Comparison of ENCODE assay signal across 8 mouse cellular contexts in the genomic region with DNA sequence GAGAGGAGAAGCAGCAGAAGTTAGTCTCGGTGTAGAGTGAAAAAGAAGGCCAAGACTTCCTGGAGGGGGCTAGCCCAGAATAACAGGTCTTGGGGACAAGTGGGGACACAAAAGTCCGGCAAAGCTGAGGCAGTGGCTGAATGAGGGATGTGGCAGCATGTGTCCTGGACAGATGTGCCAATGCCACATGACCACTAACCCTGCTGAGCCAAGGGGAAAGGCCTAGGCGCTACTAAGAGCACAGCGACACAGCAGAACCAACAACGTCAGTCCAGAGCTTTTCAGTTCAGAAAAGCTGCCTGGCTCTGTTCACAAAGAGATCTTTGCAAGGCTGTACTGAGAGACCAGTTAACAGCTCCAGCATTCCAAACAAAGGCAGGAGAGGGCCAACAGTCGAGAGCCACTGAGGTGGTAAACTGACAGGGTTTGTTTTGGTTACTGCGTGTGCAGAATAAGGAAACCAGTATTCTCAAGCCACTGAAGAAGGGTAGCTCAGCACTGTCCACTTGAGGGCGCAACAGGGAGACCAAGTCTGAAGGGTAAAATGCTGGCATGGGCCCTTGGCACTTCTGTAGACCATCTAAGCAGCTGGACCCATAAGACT. TPM values are rescaled to one million over a fixed set of nuclear protein-coding genes. Genes with fewer than 3 reads are reported as not detected.
DNase-seq lines count a peak whose midpoint lies in the region; ATAC-seq and TF ChIP-seq lines count a peak whose summit lies in the region.

No protein-coding gene starts in this region.

- WGBS in kidney, postnatal 0 days: 78% methylated on average over 8 of the region's 8 CpGs
- WGBS in embryonic facial prominence, embryonic 10.5 days: 74% methylated on average over 8 of the region's 8 CpGs
- WGBS in heart, postnatal 0 days: 49% methylated on average over 8 of the region's 8 CpGs

- no peaks in the 10 kb centered on the region for H3K9me3 ChIP-seq in kidney, postnatal 0 days (replicated peaks; ENCODE audit: low read length)
- no peaks in the 10 kb centered on the region for H3K9me3 ChIP-seq in embryonic facial prominence, embryonic 10.5 days
- H3K9me3 ChIP-seq in heart, postnatal 0 days (replicated peaks; ENCODE audit: control insufficient read depth, low read length): no peaks in the 10 kb centered on the region

- no peak overlapping the region for H3K4me2 ChIP-seq in kidney, postnatal 0 days (ENCODE audit: low read length)
- no peak overlapping the region for H3K4me2 ChIP-seq in heart, postnatal 0 days (ENCODE audit: low read depth, low read length)

- H3K36me3 ChIP-seq in kidney, postnatal 0 days (ENCODE audit: insufficient read depth, low read length): no peaks in the 10 kb centered on the region
- H3K36me3 ChIP-seq in embryonic facial prominence, embryonic 10.5 days (replicated peaks): 0 out of 2 replicates have a peak, but pooled peaks cover 11% of the 10 kb centered on the region
- H3K36me3 ChIP-seq in heart, postnatal 0 days (replicated peaks; ENCODE audit: control insufficient read depth, insufficient read depth, low read length): peaks cover 9% of the 10 kb centered on the region

- H3K27ac ChIP-seq in kidney, postnatal 0 days: no peak overlapping the region
- peak overlapping the region; percentile 1; the same call in 1 of the 2 replicates for H3K27ac ChIP-seq in embryonic facial prominence, embryonic 10.5 days (replicated peaks)
- H3K27ac ChIP-seq in heart, postnatal 0 days (ENCODE audit: low read depth): peak overlapping the region; percentile 86

- H3K4me1 ChIP-seq in kidney, postnatal 0 days (replicated peaks; ENCODE audit: insufficient read depth, low read length): peaks cover 10% of the 10 kb centered on the region; the same call in 1 of the 2 replicates
- H3K4me1 ChIP-seq in embryonic facial prominence, embryonic 10.5 days: peaks cover 42% of the 10 kb centered on the region
- peaks cover 47% of the 10 kb centered on the region for H3K4me1 ChIP-seq in heart, postnatal 0 days (ENCODE audit: control insufficient read depth, insufficient read depth)

- H3K27me3 ChIP-seq in kidney, postnatal 0 days (ENCODE audit: insufficient read depth, low read length): no peaks in the 10 kb centered on the region
- no peaks in the 10 kb centered on the region for H3K27me3 ChIP-seq in embryonic facial prominence, embryonic 10.5 days (replicated peaks; ENCODE audit: low read depth, poor library complexity, severe bottlenecking)
- H3K27me3 ChIP-seq in heart, postnatal 0 days (ENCODE audit: control insufficient read depth, insufficient read depth, low read length): no peaks in the 10 kb centered on the region

- DNase-seq in kidney, postnatal 0 days (ENCODE audit: low spot score): no peak
- DNase-seq in kidney, postnatal 10 days: no peak
- DNase-seq in embryonic facial prominence, embryonic 10.5 days (ENCODE audit: low spot score): no peak
- no peak for DNase-seq in heart, postnatal 0 days (ENCODE audit: low spot score)
- peak; percentile 51 for DNase-seq in lung, postnatal 25 days (ENCODE audit: low spot score)
- DNase-seq in testis, postnatal 10 days (ENCODE audit: low spot score): no peak
- no peak for DNase-seq in embryo, embryonic 10.5 days (ENCODE audit: low spot score)
- DNase-seq in urinary bladder, adult 2 months (ENCODE audit: low spot score): no peak

- ATAC-seq in kidney, postnatal 0 days (replicated peaks; ENCODE audit: low FRiP score, low read depth): no peak
- no peak for ATAC-seq in heart, postnatal 0 days (ENCODE audit: insufficient read depth, low read depth)

- H3K4me3 ChIP-seq in kidney, postnatal 0 days (replicated peaks; ENCODE audit: low read depth, low read length): no peak overlapping the region
- no peak overlapping the region for H3K4me3 ChIP-seq in embryonic facial prominence, embryonic 10.5 days
- H3K4me3 ChIP-seq in heart, postnatal 0 days (ENCODE audit: low read depth, low read length): no peak overlapping the region

- H3K9ac ChIP-seq in kidney, postnatal 0 days (ENCODE audit: low read depth, low read length): no peak overlapping the region
- no peak overlapping the region for H3K9ac ChIP-seq in heart, postnatal 0 days (replicated peaks; ENCODE audit: low read depth, low read length)

- TF ChIP-seq EP300 in heart, postnatal 0 days (IDR thresholded peaks at IDR 0.05; ENCODE audit: low read depth): no peak

- TF ChIP-seq CTCF in kidney, postnatal 0 days (IDR thresholded peaks at IDR 0.05; ENCODE audit: low read depth): peak; percentile 32; the same call in 1 of the 2 replicates
- TF ChIP-seq CTCF in heart, postnatal 0 days (IDR thresholded peaks at IDR 0.05; ENCODE audit: low read depth): no peak

RNA-seq across cellular contexts. Expression of gene Gab1, which starts 15.0 kb away (rescaled TPM):
- 14.1 and 14.9 TPM in 2 replicates for polyA plus RNA-seq in kidney, postnatal 0 days (2015; fragmentation: Nextera tagmentation; extraction: Ambion mirVana)
- polyA plus RNA-seq in embryonic facial prominence, embryonic 10.5 days (2016; fragmentation: Nextera tagmentation; extraction: Ambion mirVana): 14.5 and 15.0 TPM in 2 replicates
- 54.0 and 54.9 TPM in 2 replicates for total RNA-seq in heart, postnatal 0 days (2014; rRNA removed; ENCODE audit: low replicate concordance)
- polyA plus RNA-seq in heart, postnatal 0 days (2015; fragmentation: Nextera tagmentation; extraction: Ambion mirVana): 18.8 and 19.1 TPM in 2 replicates
- 23.9 and 28.0 TPM in 2 replicates for polyA plus RNA-seq in urinary bladder, adult 2 months (2012; rRNA removed)
